Mouse (Mus musculus) CH12.LX (cell line): ENCODE data around the gene Cebpg. TPM values are rescaled to one million over a fixed set of nuclear protein-coding genes. Genes with fewer than 3 reads are reported as not detected.

Source experiments
- DNase-seq: peaks from one replicate; pipeline ENCODE4 v3.0.0-alpha.2; 2013; ENCODE audit errors: extremely low read depth
- H3K27ac ChIP-seq: 2 replicates; pipeline ENCODE4 v1.5.1; 2012; ENCODE audit warnings: low read depth, mild to moderate bottlenecking, control low read depth, moderate library complexity; ENCODE audit not compliant: insufficient read depth
- H3K27me3 ChIP-seq: replicated peaks from 2 replicates; pipeline ENCODE3; 2012; ENCODE audit warnings: inconsistent platforms
- H3K36me3 ChIP-seq, 2 experiments: replicated peaks in 1 of 2; 2 replicates each; pipeline versions ENCODE3 to v1.6.1; 2012; ENCODE audit warnings: inconsistent platforms in 1 of 2, low read length in 1 of 2, mild to moderate bottlenecking in 1 of 2, mixed read lengths in 1 of 2, moderate library complexity in 1 of 2; ENCODE audit not compliant: control insufficient read depth in 1 of 2, insufficient read depth in 1 of 2
- H3K4me1 ChIP-seq, 2 experiments: 2 replicates each; pipeline ENCODE4 v1.6.1; 2012; ENCODE audit warnings: inconsistent platforms in 1 of 2, moderate library complexity in 1 of 2; ENCODE audit not compliant: insufficient read depth in 2 of 2, control insufficient read depth in 1 of 2
- H3K4me2 ChIP-seq: 2 replicates; pipeline ENCODE4 v1.6.1; 2012; ENCODE audit warnings: low read depth, mild to moderate bottlenecking, control low read depth; ENCODE audit not compliant: poor library complexity, insufficient read depth, severe bottlenecking
- H3K4me3 ChIP-seq, 3 experiments: fragments of 150-350 bp in 1 of 3; sonication (generic) in 1 of 3; replicated peaks in 1 of 3; 2 replicates each; pipeline versions ENCODE3 to v1.5.1; 2011 to 2012; ENCODE audit warnings: low read depth in 2 of 3, low read length in 2 of 3, mild to moderate bottlenecking in 2 of 3, moderate library complexity in 2 of 3, control low read depth in 1 of 3, improper control_type of control experiment in 1 of 3, inconsistent platforms in 1 of 3, mixed read lengths in 1 of 3; ENCODE audit not compliant: poor library complexity in 1 of 3
- H3K79me2 ChIP-seq: replicated peaks from 2 replicates; pipeline ENCODE4 v1.6.1; 2012; ENCODE audit warnings: mild to moderate bottlenecking, moderate library complexity; ENCODE audit not compliant: control insufficient read depth, poor library complexity, insufficient read depth, severe bottlenecking; ENCODE audit errors: extremely low read depth
- H3K9ac ChIP-seq: 2 replicates; pipeline ENCODE4 v1.6.1; 2012; ENCODE audit warnings: low read depth, mild to moderate bottlenecking, control low read depth, moderate library complexity; ENCODE audit not compliant: insufficient read depth
- H3K9me3 ChIP-seq: replicated peaks from 2 replicates; pipeline ENCODE3; 2012; ENCODE audit warnings: low read length, inconsistent platforms, mixed read lengths
- BHLHE40 ChIP-seq: IDR thresholded peaks from 2 replicates; pipeline ENCODE4 v1.6.1; 2011; ENCODE audit warnings: mild to moderate bottlenecking, low read depth, low read length, improper control_type of control experiment
- CHD1 ChIP-seq: IDR thresholded peaks from 2 replicates; pipeline ENCODE4 v1.6.1; 2012; ENCODE audit warnings: low read depth, low read length, improper control_type of control experiment, inconsistent platforms
- CHD2 ChIP-seq: IDR thresholded peaks from 2 replicates; pipeline ENCODE4 v1.6.1; 2011; ENCODE audit warnings: low read length, improper control_type of control experiment
- CTCF ChIP-seq, 2 experiments: IDR thresholded peaks in 1 of 2; conservative IDR thresholded peaks in 1 of 2; 2 replicates each; pipeline ENCODE4 v1.5.1; 2011 to 2012; ENCODE audit warnings: low read depth in 2 of 2, low read length in 2 of 2, improper control_type of control experiment in 1 of 2, inconsistent platforms in 1 of 2, mild to moderate bottlenecking in 1 of 2, moderate library complexity in 1 of 2
- E2F4 ChIP-seq: IDR thresholded peaks from 2 replicates; pipeline ENCODE4 v1.6.1; 2011; ENCODE audit warnings: low read depth, low read length, improper control_type of control experiment; ENCODE audit not compliant: insufficient replicate concordance
- GABPA ChIP-seq: IDR thresholded peaks from 2 replicates; pipeline ENCODE4 v1.6.1; 2012; ENCODE audit warnings: low read depth, low read length, improper control_type of control experiment, inconsistent platforms; ENCODE audit not compliant: insufficient replicate concordance
- IRF4 ChIP-seq: IDR thresholded peaks from 2 replicates; pipeline ENCODE4 v1.6.1; 2014; ENCODE audit warnings: low read depth, mild to moderate bottlenecking, inconsistent platforms, low read length, improper control_type of control experiment
- KAT2A ChIP-seq: IDR thresholded peaks from 2 replicates; pipeline ENCODE4 v1.6.1; 2012; ENCODE audit warnings: low read length, improper control_type of control experiment, inconsistent platforms; ENCODE audit not compliant: insufficient replicate concordance
- MAFK ChIP-seq: IDR thresholded peaks from 2 replicates; pipeline ENCODE4 v1.6.1; 2011; ENCODE audit warnings: low read length, improper control_type of control experiment; ENCODE audit not compliant: insufficient replicate concordance
- MAZ ChIP-seq: IDR thresholded peaks from 2 replicates; pipeline ENCODE4 v1.6.1; 2012; ENCODE audit warnings: low read depth, mild to moderate bottlenecking, inconsistent platforms, low read length, improper control_type of control experiment, moderate library complexity
- MXI1 ChIP-seq: IDR thresholded peaks from 2 replicates; pipeline ENCODE4 v1.6.1; 2011; ENCODE audit warnings: mild to moderate bottlenecking, low read depth, low read length, improper control_type of control experiment
- NELFE ChIP-seq: IDR thresholded peaks from 2 replicates; pipeline ENCODE4 v1.6.1; 2011; ENCODE audit warnings: low read depth, low read length, improper control_type of control experiment
- NRF1 ChIP-seq: IDR thresholded peaks from 2 replicates; pipeline ENCODE4 v1.6.1; 2014; ENCODE audit warnings: low read depth, mild to moderate bottlenecking, inconsistent platforms, low read length, improper control_type of control experiment, moderate library complexity
- POLR2A ChIP-seq: IDR thresholded peaks from 2 replicates; pipeline ENCODE4 v1.6.1; 2011; ENCODE audit warnings: low read depth, mild to moderate bottlenecking, improper control_type of control experiment, low read length
- RAD21 ChIP-seq: IDR thresholded peaks from 2 replicates; pipeline ENCODE4 v1.6.1; 2011; ENCODE audit warnings: low read depth, mild to moderate bottlenecking, low read length, improper control_type of control experiment, moderate library complexity
- RCOR1 ChIP-seq: conservative IDR thresholded peaks from 2 replicates; pipeline ENCODE4 v1.6.1; 2012; ENCODE audit warnings: low read depth, mild to moderate bottlenecking, inconsistent platforms, low read length, improper control_type of control experiment
- SIN3A ChIP-seq: IDR thresholded peaks from 2 replicates; pipeline ENCODE4 v1.6.1; 2012; ENCODE audit warnings: low read length, improper control_type of control experiment, inconsistent platforms
- SMC3 ChIP-seq: IDR thresholded peaks from 2 replicates; pipeline ENCODE4 v1.6.1; 2011; ENCODE audit warnings: low read depth, low read length, improper control_type of control experiment
- TBP ChIP-seq: conservative IDR thresholded peaks from 2 replicates; pipeline ENCODE4 v1.6.1; 2011; ENCODE audit warnings: low read depth, low read length, improper control_type of control experiment
- TCF12 ChIP-seq: IDR thresholded peaks from 2 replicates; pipeline ENCODE4 v1.6.1; 2014; ENCODE audit warnings: low read depth, mild to moderate bottlenecking, inconsistent platforms, low read length, improper control_type of control experiment
- USF1 ChIP-seq: IDR thresholded peaks from 2 replicates; pipeline ENCODE4 v1.6.1; 2014; ENCODE audit warnings: low read depth, mild to moderate bottlenecking, inconsistent platforms, low read length, improper control_type of control experiment
- ZKSCAN1 ChIP-seq: IDR thresholded peaks from 2 replicates; pipeline ENCODE4 v1.6.1; 2012; ENCODE audit warnings: low read depth, inconsistent platforms, low read length, improper control_type of control experiment, borderline replicate concordance
- ZMIZ1 ChIP-seq: IDR thresholded peaks from 2 replicates; pipeline ENCODE4 v1.6.1; 2012; ENCODE audit warnings: low read depth, mild to moderate bottlenecking, inconsistent platforms, low read length, improper control_type of control experiment
- dilution Hi-C: fragments of 300-500 bp; cut with MboI; formaldehyde crosslinking; loops from 2 replicates; pipeline ENCODE4 v1.14.3; 2020; ENCODE audit warnings: low sequenced_read_pairs; ENCODE audit not compliant: extremely low pct_unique_long_range_greater_than_20kb, extremely low pct_ligation_motif_present
- in situ Hi-C: fragments of 300-500 bp; cut with MboI; formaldehyde crosslinking; loops from 3 replicates; pipeline ENCODE4 v1.14.3; 2019; ENCODE audit warnings: low sequenced_read_pairs, low pct_ligation_motif_present, low pct_unique_long_range_greater_than_20kb, mixed read lengths
- polyA plus RNA-seq: library from polyadenylated mRNA; unstranded; fragments of >175 nt; gene quantifications from 2 replicates; pipeline ENCODE4 v1.2.1, GENCODE M21; 2012; ENCODE audit warnings: low read depth; ENCODE audit not compliant: insufficient read length
- total RNA-seq, 2 experiments: library from RNA; depleted of rRNA; stranded (reverse); fragments of 300-350 nt in 1 of 2; fragments of >200 nt in 1 of 2; gene quantifications; 2 replicates each; pipeline ENCODE4 v1.2.3; 2012 to 2014

Gene Cebpg
- total and polyA plus RNA-seq, 3 experiments: 23.5 to 34.6 (median 25.3) TPM

DNA sequence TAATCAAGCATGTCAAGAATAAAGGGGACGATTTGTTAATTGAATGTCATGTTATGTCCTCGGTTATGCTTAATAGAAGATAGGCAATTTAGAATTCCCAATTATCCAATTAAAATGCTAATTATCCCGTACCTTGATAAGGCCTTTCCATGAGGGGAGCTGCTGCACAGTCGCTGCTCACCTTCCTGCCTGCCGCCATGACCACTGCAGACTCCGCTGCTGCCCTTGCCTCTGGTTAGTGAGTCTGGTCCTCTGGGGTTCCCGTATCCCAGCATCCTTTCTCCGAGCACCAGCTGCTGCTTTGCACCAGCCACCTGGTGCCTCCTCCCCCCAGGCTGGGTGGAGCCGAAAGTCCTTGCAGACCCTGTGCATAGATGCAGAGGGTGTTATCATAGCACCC is 43.1 kb downstream of the Cebpg start:
- Histone ChIP-seq H3K79me2 (no peaks in the 10 kb centered on the region), H3K36me3 (peaks cover 0 to 45% of the 10 kb centered on the region in 2 experiments), H3K27me3 (no peaks in the 10 kb centered on the region), H3K27ac (no peak overlapping the region), H3K9ac (no peak overlapping the region), H3K9me3 (peaks cover 4% of the 10 kb centered on the region), H3K4me1 (peaks cover 21% of the 10 kb centered on the region in 2 experiments), H3K4me3 (no peak overlapping the region), H3K4me2 (no peak overlapping the region)
- no peak for DNase-seq
- dilution Hi-C loops (no loop called here), in situ Hi-C loops (loop anchor here (10.0 kb wide), 1 partner anchor 328 kb away; no protein-coding TSS in a partner anchor)
- no peak for TF ChIP-seq SMC3
- TF ChIP-seq IRF4: no peak
- no peak for TF ChIP-seq RCOR1
- TF ChIP-seq CHD2: no peak
- TF ChIP-seq CTCF (conservative IDR thresholded peaks at IDR 0.05 in 1 of 2, IDR thresholded peaks at IDR 0.05 in 1 of 2; ENCODE audit: low read depth in 2 of 2, low read length in 2 of 2): no peak
- TF ChIP-seq ZMIZ1: no peak
- no peak for TF ChIP-seq GABPA
- no peak for TF ChIP-seq RAD21
- TF ChIP-seq KAT2A: no peak
- no peak for TF ChIP-seq MXI1
- TF ChIP-seq USF1: no peak
- no peak for TF ChIP-seq ZKSCAN1
- no peak for TF ChIP-seq NRF1
- no peak for TF ChIP-seq POLR2A
- TF ChIP-seq NELFE: no peak
- TF ChIP-seq TCF12: no peak
- TF ChIP-seq CHD1: no peak
- no peak for TF ChIP-seq BHLHE40

DNA sequence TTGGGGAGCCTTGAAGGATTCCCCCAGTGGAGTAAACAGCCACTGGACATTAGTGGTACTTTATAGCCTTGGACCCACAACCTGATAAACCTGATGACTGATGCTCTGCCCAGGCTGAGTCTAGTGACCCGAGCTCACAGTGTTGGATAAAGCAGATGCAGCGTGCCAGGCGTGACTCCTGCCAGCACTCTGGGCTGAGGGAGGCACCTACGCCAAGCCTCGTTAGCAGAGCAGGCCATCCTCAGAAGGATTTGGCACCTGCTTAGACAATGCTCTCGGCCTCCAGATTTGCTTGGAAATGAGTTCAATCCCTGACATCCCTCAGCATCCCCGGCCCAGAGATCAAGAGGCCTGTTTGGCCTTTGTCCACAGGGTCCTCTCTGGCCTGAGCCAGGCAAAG is 49.7 kb downstream of the Cebpg start:
- in situ Hi-C loops: no loop called here
- Histone ChIP-seq H3K9me3 (no peaks in the 10 kb centered on the region), H3K27ac (no peak overlapping the region), H3K4me3 (no peak overlapping the region), H3K4me2 (no peak overlapping the region), H3K79me2 (no peaks in the 10 kb centered on the region), H3K4me1 (peaks cover 5 to 8% of the 10 kb centered on the region in 2 experiments; a peak in 2 of 4 replicates), H3K36me3 (peaks cover 0 to 43% of the 10 kb centered on the region in 2 experiments), H3K27me3 (no peaks in the 10 kb centered on the region), H3K9ac (no peak overlapping the region)
- TF ChIP-seq TCF12: no peak
- TF ChIP-seq MAFK: no peak
- TF ChIP-seq CHD2: no peak
- no peak for TF ChIP-seq NRF1
- TF ChIP-seq SIN3A: no peak
- TF ChIP-seq BHLHE40: no peak
- TF ChIP-seq TBP: no peak
- no peak for TF ChIP-seq MAZ
- no peak for TF ChIP-seq E2F4
- no peak for DNase-seq
- dilution Hi-C loops: no loop called here
